Mouse (Mus musculus) intestine, postnatal 0 days (tissue): ENCODE measurements at regions not wholly inside any gene's neighbourhood (a gene's known extent, or its start where the extent isn't known, plus 50 kb on each side); places are given as distances from the start of the nearest gene placed in this dataset.

Source experiments
- ATAC-seq: fragments of 200-750 bp; cut with Nextera tagmentation; 2 replicates; pipeline ENCODE4 v1.8.0; 2017; ENCODE audit warnings: mild to moderate bottlenecking, moderate TSS enrichment, moderate library complexity
- H3K27ac ChIP-seq: fragments of 300-500 bp; sonication (generic); 2 replicates; pipeline ENCODE4 v1.5.1; 2014; ENCODE audit warnings: mild to moderate bottlenecking, low read depth, low read length, moderate library complexity
- H3K27me3 ChIP-seq: fragments of 300-500 bp; sonication (generic); replicated peaks from 2 replicates; pipeline ENCODE4 v1.6.1; 2014; ENCODE audit warnings: low read length, mixed read lengths; ENCODE audit not compliant: control insufficient read depth, insufficient read depth
- H3K36me3 ChIP-seq: fragments of 300-500 bp; sonication (generic); 2 replicates; pipeline ENCODE4 v1.6.1; 2014; ENCODE audit warnings: mild to moderate bottlenecking, moderate library complexity; ENCODE audit not compliant: control insufficient read depth, insufficient read depth
- H3K4me1 ChIP-seq: fragments of 300-500 bp; sonication (generic); replicated peaks from 2 replicates; pipeline ENCODE4 v1.6.1; 2014; ENCODE audit warnings: antibody characterized with exemption, low read length, mixed read lengths; ENCODE audit not compliant: control insufficient read depth, insufficient read depth
- H3K4me2 ChIP-seq: fragments of 300-500 bp; sonication (generic); replicated peaks from 2 replicates; pipeline ENCODE4 v1.6.1; 2014; ENCODE audit warnings: low read depth, mild to moderate bottlenecking, moderate library complexity
- H3K4me3 ChIP-seq: fragments of 300-500 bp; sonication (generic); 2 replicates; pipeline ENCODE4 v1.5.1; 2014; ENCODE audit warnings: low read depth, low read length
- H3K9ac ChIP-seq: fragments of 300-500 bp; sonication (generic); 2 replicates; pipeline ENCODE4 v1.6.1; 2014; ENCODE audit warnings: mild to moderate bottlenecking, low read depth, low read length
- H3K9me3 ChIP-seq: fragments of 300-500 bp; sonication (generic); 2 replicates; pipeline ENCODE4 v1.6.1; 2016; ENCODE audit warnings: mixed run types; ENCODE audit not compliant: control insufficient read depth
- CTCF ChIP-seq: sonication (generic); IDR thresholded peaks from 2 replicates; pipeline ENCODE4 v1.5.1; 2016; ENCODE audit warnings: low read depth, mild to moderate bottlenecking, control low read depth, antibody characterized with exemption, moderate library complexity
- WGBS: fragments of 180-500 bp; shearing (Covaris S2); extraction: QIAGEN DNeasy Blood & Tissue Kit; methylation state at CpG from one replicate; pipeline ENCODE4 v1.1.7; 2014; 5-methylcytosine and 5-hydroxymethylcytosine counted together

DNA sequence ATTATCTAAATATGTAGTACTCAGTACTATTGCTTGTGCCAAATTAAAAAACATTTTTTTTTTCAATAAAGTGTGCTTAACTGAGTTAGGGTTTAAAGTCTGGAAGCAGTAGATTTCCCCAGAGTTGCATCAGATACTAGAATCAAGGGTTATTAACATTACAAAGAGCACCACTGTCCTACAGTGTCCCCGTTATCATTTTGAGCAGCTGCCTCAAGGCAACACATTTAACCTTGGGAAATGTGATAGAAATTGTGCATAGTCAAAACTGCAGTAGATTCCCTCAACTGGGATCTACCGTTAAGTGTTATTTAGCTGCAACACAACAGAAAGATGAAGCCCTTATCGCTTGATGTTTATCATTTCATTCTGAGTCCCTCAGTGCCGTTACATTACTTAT lies 408.3 kb upstream of the Got2 start:
- H3K9me3 ChIP-seq: no peaks in the 10 kb centered on the region
- no peak overlapping the region for H3K4me3 ChIP-seq
- H3K27ac ChIP-seq: no peak overlapping the region
- no peaks in the 10 kb centered on the region for H3K27me3 ChIP-seq
- no peak for TF ChIP-seq CTCF
- no peak overlapping the region for H3K4me2 ChIP-seq
- no peak for ATAC-seq
- H3K4me1 ChIP-seq: no peaks in the 10 kb centered on the region
- H3K36me3 ChIP-seq: no peaks in the 10 kb centered on the region
- H3K9ac ChIP-seq: no peak overlapping the region
- WGBS: 71% methylated on average over 4 of the region's 4 CpGs

DNA sequence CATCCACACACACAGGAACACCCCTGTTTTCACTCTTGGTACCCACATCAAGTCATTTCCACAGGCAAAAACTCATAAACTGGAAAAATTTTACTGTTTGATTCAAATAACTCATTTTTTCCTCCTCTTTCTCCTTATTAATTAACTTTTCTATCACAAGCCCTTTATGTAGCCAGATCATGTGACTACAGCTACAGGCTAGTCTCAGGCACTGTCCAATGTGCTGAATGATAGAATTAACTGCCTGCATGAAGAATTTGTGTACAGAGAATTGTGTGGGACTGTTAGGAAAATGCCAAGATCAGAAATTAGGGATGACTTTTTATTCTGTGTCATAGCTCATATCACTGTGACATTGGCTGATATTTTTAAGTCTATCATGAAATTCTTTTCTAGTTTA lies 402.4 kb upstream of the Got2 start:
- ATAC-seq: no peak
- H3K36me3 ChIP-seq: no peaks in the 10 kb centered on the region
- H3K27ac ChIP-seq: no peak overlapping the region
- H3K4me3 ChIP-seq: no peak overlapping the region
- no peak for TF ChIP-seq CTCF
- H3K27me3 ChIP-seq: no peaks in the 10 kb centered on the region
- no peak overlapping the region for H3K4me2 ChIP-seq
- no peaks in the 10 kb centered on the region for H3K4me1 ChIP-seq
- H3K9ac ChIP-seq: no peak overlapping the region
- H3K9me3 ChIP-seq: no peaks in the 10 kb centered on the region

DNA sequence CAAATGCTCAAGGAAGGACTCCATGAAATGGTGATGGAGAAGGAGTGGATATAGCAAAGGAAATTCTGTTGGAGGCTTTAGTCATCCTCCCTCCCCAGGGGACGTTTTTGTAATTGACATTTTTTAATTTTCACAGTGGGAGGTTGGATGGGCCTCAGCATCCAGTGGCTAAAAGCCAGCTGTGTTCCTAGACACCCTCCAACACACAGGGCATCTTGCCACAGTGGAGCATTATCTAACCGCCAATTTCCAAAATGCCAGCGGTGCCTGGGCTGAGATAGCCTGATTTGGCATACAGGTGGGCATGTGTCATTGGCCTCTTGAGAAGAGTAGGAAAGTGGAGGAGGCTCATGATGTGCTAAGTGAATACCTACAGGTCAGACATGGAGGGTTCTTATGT lies 401.2 kb upstream of the Got2 start:
- WGBS: 59% methylated on average over 3 of the region's 3 CpGs
- Histone ChIP-seq H3K4me1 (no peaks in the 10 kb centered on the region), H3K9me3 (no peaks in the 10 kb centered on the region), H3K4me3 (no peak overlapping the region), H3K4me2 (no peak overlapping the region), H3K27ac (no peak overlapping the region), H3K9ac (no peak overlapping the region), H3K36me3 (no peaks in the 10 kb centered on the region), H3K27me3 (no peaks in the 10 kb centered on the region)
- ATAC-seq: no peak
- TF ChIP-seq CTCF: no peak

DNA sequence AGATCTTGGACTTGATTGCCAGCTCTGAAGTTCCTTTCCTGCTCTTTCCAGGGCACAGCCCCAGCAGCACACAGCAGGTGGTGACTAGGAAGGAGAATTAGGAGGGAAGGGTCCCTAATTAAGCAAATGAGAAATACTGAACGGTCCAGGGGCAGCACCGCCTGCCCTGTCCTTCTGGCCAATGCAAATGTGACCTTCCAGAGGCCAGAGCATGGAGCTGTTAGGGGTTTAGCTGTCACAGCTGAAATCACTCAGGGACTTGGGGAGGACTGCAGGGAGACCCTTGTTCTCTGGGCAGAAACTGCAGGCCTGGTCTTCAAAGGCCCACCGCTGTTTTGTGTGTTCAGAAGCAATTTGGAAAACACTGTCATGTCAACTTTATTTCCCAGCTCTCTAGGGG lies 400.2 kb upstream of the Got2 start:
- Histone ChIP-seq H3K4me1 (no peaks in the 10 kb centered on the region), H3K4me3 (no peak overlapping the region), H3K36me3 (no peaks in the 10 kb centered on the region), H3K9ac (no peak overlapping the region), H3K27ac (no peak overlapping the region), H3K9me3 (no peaks in the 10 kb centered on the region), H3K27me3 (no peaks in the 10 kb centered on the region), H3K4me2 (no peak overlapping the region)
- WGBS: 55% methylated on average over 3 of the region's 3 CpGs
- TF ChIP-seq CTCF: no peak
- no peak for ATAC-seq

DNA sequence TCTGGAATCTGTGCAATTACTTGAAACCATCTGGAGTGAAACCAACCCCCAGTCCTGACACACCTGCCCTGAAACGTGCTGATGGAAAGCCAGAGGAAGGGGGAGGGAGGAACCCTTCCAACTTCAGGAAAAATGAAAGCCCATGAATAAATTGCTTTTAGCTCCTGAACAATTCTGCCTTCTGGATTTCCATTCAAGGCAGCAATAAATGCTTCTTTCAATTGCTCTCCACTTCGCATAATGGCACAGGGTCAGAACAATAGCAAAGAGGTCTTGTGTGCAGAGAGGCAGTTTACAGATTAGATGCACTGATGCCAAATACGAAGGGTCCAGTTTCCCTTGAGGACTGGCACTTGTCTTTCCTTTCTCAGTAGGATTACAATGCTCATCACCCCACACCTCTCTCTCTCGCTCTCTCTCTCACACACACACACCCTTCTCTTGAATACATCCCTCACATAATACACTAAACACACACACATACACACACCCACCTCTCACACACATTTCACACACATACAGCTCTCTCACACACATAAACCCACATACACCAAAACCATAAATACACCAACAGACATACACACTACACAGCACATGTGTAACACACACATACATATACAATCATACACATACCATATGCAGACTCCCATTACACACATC lies 389.3 kb upstream of the Got2 start:
- ATAC-seq: no peak
- TF ChIP-seq CTCF: no peak

DNA sequence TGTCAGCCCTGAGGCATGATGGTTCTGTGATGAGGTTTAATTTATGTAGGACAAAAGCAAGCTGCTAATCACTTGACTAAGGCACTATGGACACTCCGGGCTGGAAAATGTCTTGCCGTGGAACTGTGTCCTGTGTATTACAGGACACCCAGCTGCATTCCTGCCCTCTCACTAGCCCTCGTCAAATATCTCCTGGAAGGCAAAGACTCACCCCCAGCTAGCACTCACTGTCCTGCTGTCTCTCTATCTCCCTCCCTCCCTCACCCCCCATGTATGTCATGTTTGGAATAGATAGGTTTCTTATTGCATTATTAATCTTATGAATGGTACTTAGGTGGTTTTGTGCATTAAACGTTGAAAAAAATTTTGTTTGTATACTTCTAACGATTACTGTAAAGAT lies 388.7 kb upstream of the Got2 start:
- Histone ChIP-seq H3K4me1 (no peaks in the 10 kb centered on the region), H3K9me3 (no peaks in the 10 kb centered on the region), H3K27ac (no peak overlapping the region), H3K4me3 (no peak overlapping the region), H3K9ac (no peak overlapping the region), H3K4me2 (no peak overlapping the region), H3K36me3 (no peaks in the 10 kb centered on the region), H3K27me3 (no peaks in the 10 kb centered on the region)
- ATAC-seq: no peak
- no peak for TF ChIP-seq CTCF
- WGBS: 35% methylated on average over 5 of the region's 5 CpGs

More for the DNA sequence above, 389.3 kb upstream of the Got2 start:
- no peaks in the 10 kb centered on the region for H3K4me1 ChIP-seq
- no peak overlapping the region for H3K4me2 ChIP-seq
- no peak overlapping the region for H3K4me3 ChIP-seq
- H3K9me3 ChIP-seq: no peaks in the 10 kb centered on the region
- 48% methylated on average over 4 of the region's 4 CpGs for WGBS
- H3K36me3 ChIP-seq: no peaks in the 10 kb centered on the region
- no peak overlapping the region for H3K9ac ChIP-seq
- no peaks in the 10 kb centered on the region for H3K27me3 ChIP-seq
- no peak overlapping the region for H3K27ac ChIP-seq

DNA sequence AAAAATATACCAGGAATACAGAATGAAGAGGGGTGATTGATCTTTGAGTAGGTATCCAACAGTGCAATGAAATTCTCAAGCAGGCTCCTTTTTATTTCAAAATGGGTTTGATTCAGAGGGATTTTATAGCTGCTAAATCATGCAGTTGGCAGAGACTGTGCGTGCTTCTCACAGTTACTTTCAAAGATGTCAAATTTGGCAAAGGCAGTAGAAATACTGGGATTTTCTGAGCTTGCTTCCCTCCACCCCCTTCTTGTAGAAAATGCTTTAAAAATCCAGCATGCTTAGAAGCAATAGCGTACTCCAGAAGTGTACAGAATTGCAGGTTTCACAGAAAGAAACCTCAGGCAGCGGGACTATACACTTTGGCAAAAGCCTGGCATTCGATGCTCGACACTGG lies 367.9 kb upstream of the Got2 start:
- no peaks in the 10 kb centered on the region for H3K27me3 ChIP-seq
- no peak overlapping the region for H3K9ac ChIP-seq
- no peak for ATAC-seq
- H3K4me2 ChIP-seq: no peak overlapping the region
- no peak overlapping the region for H3K4me3 ChIP-seq
- H3K4me1 ChIP-seq: no peaks in the 10 kb centered on the region
- no peak for TF ChIP-seq CTCF
- no peaks in the 10 kb centered on the region for H3K36me3 ChIP-seq
- WGBS: 84% methylated on average over 5 of the region's 5 CpGs
- no peak overlapping the region for H3K27ac ChIP-seq
- H3K9me3 ChIP-seq: no peaks in the 10 kb centered on the region
